Mouse (Mus musculus): Measurements from ENCODE around the gene Ankrd33b. TPM values are rescaled to one million over a fixed set of nuclear protein-coding genes. Genes with fewer than 3 reads are reported as not detected.

Ankrd33b gene
- 0.37 and 0.68 TPM in 2 replicates for polyA plus RNA-seq (2015; fragmentation: Nextera tagmentation; extraction: Ambion mirVana)

DNA sequence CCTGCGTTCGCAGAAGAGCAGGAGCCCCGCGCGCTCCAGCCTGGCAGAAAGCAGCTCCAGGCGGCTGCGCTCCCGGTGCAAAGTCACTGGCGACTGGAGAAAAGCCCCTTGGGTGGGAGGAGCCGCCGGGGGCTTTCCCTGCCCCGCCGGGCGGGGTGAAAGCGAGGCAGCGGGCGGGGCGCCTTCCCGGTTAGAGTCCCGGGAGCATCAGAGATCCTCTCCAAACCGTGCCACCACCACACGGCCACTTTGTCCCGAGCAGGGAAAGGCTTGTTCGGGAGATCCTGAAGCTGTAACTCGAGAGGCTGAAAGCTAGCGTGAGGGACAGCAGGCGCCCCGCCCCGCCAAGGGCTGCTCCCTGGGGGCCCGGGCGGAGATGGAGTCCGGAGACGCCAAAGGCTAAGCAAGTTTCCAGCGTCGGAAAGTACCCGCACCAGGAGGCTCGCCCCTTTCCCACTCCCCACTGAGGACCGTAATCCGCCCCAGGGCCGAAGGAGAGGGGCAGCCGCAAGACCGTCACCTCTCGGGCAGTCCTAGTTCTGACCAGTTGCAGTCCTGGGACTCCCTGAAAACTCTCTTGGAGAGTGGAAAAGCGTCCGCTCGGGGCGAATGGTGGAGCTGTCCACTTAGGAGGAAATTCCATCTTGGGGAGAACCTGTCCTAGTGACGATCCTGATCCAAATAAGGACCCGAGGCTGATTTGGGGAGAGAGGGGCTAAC, at the start of gene Ankrd33b:
Gene Ankrd33b (minus strand): TSS at position 246 of the 720 bp plus-strand sequence.
- Histone ChIP-seq H3K27ac (ENCODE audit: low read length) (no peak within 1 kb of the TSS), H3K27me3 (ENCODE audit: control insufficient read depth, insufficient read depth, low read depth, low read length) (peaks cover 45% of the 10 kb centered on the region), H3K4me2 (ENCODE audit: low read depth, low read length) (peak within 1 kb of the TSS; percentile 74), H3K4me3 (ENCODE audit: low read depth, low read length) (peak within 1 kb of the TSS; percentile 59), H3K36me3 (ENCODE audit: control insufficient read depth, insufficient read depth) (no peaks in the 10 kb centered on the region), H3K4me1 (ENCODE audit: control insufficient read depth, low read depth, low read length) (no peaks in the 10 kb centered on the region; the same call in 1 of the 2 replicates), H3K9me3 (replicated peaks; ENCODE audit: control insufficient read depth, low read length) (no peaks in the 10 kb centered on the region), H3K9ac (ENCODE audit: low read depth, low read length) (peak within 1 kb of the TSS; percentile 37; the same call in 1 of the 2 replicates)
- 1% methylated on average over 47 of the region's 49 CpGs for WGBS (ENCODE audit: insufficient replicate concordance)
- ATAC-seq (ENCODE audit: low read depth), result no peak

DNA sequence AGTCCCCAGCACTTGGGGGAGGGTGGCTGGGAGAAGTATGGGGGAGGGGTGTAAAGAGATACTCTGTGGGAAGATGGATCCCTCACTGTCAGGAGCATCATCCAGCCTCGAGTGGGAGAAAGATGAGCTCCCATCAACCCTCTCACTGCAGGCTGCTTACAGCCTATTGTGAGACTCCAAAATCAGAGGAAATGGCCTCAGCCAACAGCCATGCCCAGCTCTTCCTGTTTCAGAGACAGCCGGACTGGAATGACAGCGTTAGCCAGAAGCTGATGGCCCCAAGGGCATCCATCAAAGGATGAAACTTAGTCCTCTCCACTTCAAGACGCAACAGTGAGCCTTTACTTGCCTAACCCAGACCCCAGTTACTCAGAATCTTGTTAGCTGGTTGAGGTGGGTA, 47.7 kb upstream of the Ankrd33b start:
- Histone ChIP-seq H3K27ac (ENCODE audit: low read length) (no peak overlapping the region), H3K27me3 (ENCODE audit: control insufficient read depth, insufficient read depth, low read depth, low read length) (no peaks in the 10 kb centered on the region), H3K36me3 (ENCODE audit: control insufficient read depth, insufficient read depth) (no peaks in the 10 kb centered on the region), H3K9ac (ENCODE audit: low read depth, low read length) (no peak overlapping the region), H3K4me2 (ENCODE audit: low read depth, low read length) (no peak overlapping the region), H3K4me1 (ENCODE audit: control insufficient read depth, low read depth, low read length) (peaks cover 4% of the 10 kb centered on the region; the same call in 1 of the 2 replicates), H3K4me3 (ENCODE audit: low read depth, low read length) (no peak overlapping the region), H3K9me3 (replicated peaks; ENCODE audit: control insufficient read depth, low read length) (no peaks in the 10 kb centered on the region)
- WGBS (ENCODE audit: insufficient replicate concordance), result 33% methylated on average over 4 of the region's 4 CpGs
- no peak for ATAC-seq (ENCODE audit: low read depth)

DNA sequence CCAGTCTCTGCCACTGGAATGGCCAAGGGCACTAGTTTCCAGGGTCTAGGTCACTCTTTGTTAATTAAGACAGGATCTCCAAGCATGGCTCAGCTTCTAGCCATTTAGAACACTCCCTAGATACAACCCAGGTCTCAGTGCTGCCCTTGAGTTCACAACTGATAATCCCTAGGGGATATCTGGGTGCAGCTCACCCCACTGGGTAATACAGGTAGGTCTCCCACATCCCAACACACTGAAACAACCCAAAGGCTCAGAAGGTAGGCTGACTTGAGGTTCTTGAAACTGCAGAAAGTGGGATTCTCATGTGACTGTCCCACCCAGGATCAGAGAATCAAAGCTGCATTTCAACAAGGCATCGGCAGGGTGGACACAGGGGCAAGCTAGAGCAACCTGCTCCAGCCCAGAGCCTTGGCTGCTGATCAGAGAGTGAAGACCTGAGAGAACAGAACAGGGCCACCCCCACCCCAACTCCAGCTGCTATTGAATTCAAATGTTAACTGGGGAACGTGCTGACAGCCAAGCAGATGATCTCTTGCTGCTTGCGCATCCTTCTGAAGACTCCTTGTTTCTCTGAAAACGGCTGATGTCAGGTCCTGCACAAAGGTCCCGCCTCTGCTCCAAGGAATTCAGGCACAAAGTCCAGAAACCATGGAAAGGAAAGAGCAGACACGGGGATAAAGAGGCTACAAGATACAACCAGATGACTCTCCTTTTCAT, 46.8 kb upstream of the Ankrd33b start:
- WGBS (ENCODE audit: insufficient replicate concordance), result 61% methylated on average over 6 of the region's 6 CpGs
- Histone ChIP-seq H3K4me1 (ENCODE audit: control insufficient read depth, low read depth, low read length) (peaks cover 4% of the 10 kb centered on the region; the same call in 1 of the 2 replicates), H3K27ac (ENCODE audit: low read length) (no peak overlapping the region), H3K9ac (ENCODE audit: low read depth, low read length) (no peak overlapping the region), H3K36me3 (ENCODE audit: control insufficient read depth, insufficient read depth) (no peaks in the 10 kb centered on the region), H3K4me3 (ENCODE audit: low read depth, low read length) (no peak overlapping the region), H3K9me3 (replicated peaks; ENCODE audit: control insufficient read depth, low read length) (no peaks in the 10 kb centered on the region), H3K27me3 (ENCODE audit: control insufficient read depth, insufficient read depth, low read depth, low read length) (no peaks in the 10 kb centered on the region), H3K4me2 (ENCODE audit: low read depth, low read length) (no peak overlapping the region)
- no peak for ATAC-seq (ENCODE audit: low read depth)

DNA sequence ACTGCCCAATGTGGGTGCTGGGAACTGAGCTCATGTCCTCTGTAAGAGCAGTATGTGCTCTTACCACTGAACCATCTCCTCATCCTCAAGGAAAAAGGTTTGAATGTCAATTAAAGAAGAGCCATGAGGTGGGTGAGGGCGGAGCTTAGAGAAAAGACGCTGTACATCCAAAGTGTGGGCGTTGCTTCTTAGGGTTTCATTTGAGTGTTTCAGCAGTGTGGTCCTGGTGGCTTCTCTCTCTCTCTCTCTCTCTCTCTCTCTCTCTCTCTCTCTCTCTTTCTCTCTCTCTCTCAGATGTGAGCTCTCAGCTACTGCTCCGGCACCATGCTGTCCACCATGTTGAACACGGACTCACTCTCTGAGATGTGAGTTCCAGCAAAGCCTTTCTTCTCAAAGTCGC, 46.1 kb upstream of the Ankrd33b start:
- 71% methylated on average over 6 of the region's 6 CpGs for WGBS (ENCODE audit: insufficient replicate concordance)
- no peak overlapping the region for H3K4me2 ChIP-seq (ENCODE audit: low read depth, low read length)
- no peaks in the 10 kb centered on the region for H3K36me3 ChIP-seq (ENCODE audit: control insufficient read depth, insufficient read depth)
- H3K9ac ChIP-seq (ENCODE audit: low read depth, low read length), result no peak overlapping the region
- peaks cover 4% of the 10 kb centered on the region for H3K4me1 ChIP-seq (ENCODE audit: control insufficient read depth, low read depth, low read length)
- no peak for ATAC-seq (ENCODE audit: low read depth)
- H3K27ac ChIP-seq (ENCODE audit: low read length), result no peak overlapping the region
- H3K9me3 ChIP-seq (replicated peaks; ENCODE audit: control insufficient read depth, low read length), result no peaks in the 10 kb centered on the region
- no peak overlapping the region for H3K4me3 ChIP-seq (ENCODE audit: low read depth, low read length)
- H3K27me3 ChIP-seq (ENCODE audit: control insufficient read depth, insufficient read depth, low read depth, low read length), result no peaks in the 10 kb centered on the region

DNA sequence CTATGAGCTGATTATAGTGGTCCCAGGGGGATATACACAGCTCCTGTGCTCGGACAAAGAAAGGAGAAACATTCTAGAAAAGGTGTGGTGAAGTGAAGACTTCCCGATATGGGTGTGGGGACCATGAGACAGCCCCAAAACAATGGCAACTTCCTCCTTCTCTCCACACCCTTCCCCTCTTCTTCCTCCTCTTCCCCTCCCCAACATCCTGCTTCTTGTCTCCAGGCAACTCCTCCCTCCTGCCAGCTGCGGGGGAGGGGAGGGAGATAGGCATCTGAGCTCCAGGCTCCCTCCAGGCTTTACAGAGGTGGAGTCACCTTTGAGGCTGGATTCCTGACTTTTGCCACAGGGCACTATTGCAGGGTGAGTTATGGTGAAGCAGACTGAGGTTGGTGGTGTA, 45.4 kb upstream of the Ankrd33b start:
- H3K27ac ChIP-seq (ENCODE audit: low read length), result no peak overlapping the region
- H3K36me3 ChIP-seq (ENCODE audit: control insufficient read depth, insufficient read depth), result no peaks in the 10 kb centered on the region
- no peaks in the 10 kb centered on the region for H3K27me3 ChIP-seq (ENCODE audit: control insufficient read depth, insufficient read depth, low read depth, low read length)
- H3K9me3 ChIP-seq (replicated peaks; ENCODE audit: control insufficient read depth, low read length), result no peaks in the 10 kb centered on the region
- ATAC-seq (ENCODE audit: low read depth), result no peak
- no peak overlapping the region for H3K9ac ChIP-seq (ENCODE audit: low read depth, low read length)
- H3K4me3 ChIP-seq (ENCODE audit: low read depth, low read length), result no peak overlapping the region
- WGBS (ENCODE audit: insufficient replicate concordance), result 14% methylated on average over 3 of the region's 3 CpGs
- peaks cover 1% of the 10 kb centered on the region for H3K4me1 ChIP-seq (ENCODE audit: control insufficient read depth, low read depth, low read length)
- H3K4me2 ChIP-seq (ENCODE audit: low read depth, low read length), result no peak overlapping the region

DNA sequence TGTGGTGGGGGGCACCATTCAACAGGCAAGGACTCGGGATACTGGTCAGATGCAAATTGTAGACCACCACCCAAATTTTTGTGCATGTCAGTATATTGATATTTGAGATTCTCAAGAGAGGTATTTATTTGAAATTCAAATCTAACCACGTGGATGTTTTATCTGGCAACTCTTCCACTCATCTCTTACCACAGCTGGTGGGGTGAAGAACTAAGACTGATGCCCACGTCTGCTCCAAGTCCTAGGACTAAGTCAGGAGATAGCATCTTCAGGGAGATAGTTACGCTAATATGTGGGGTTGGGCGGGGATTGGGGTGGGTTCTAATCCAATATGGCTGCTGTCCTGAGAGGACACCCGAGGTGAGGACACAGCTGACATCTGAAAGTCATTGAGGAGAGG, 44.9 kb upstream of the Ankrd33b start:
- H3K4me1 ChIP-seq (ENCODE audit: control insufficient read depth, low read depth, low read length), result no peaks in the 10 kb centered on the region; the same call in 1 of the 2 replicates
- WGBS (ENCODE audit: insufficient replicate concordance), result 43% methylated on average over 6 of the region's 6 CpGs
- ATAC-seq (ENCODE audit: low read depth), result no peak
- no peak overlapping the region for H3K27ac ChIP-seq (ENCODE audit: low read length)
- H3K27me3 ChIP-seq (ENCODE audit: control insufficient read depth, insufficient read depth, low read depth, low read length), result no peaks in the 10 kb centered on the region
- H3K4me2 ChIP-seq (ENCODE audit: low read depth, low read length), result no peak overlapping the region
- no peak overlapping the region for H3K9ac ChIP-seq (ENCODE audit: low read depth, low read length)
- no peaks in the 10 kb centered on the region for H3K9me3 ChIP-seq (replicated peaks; ENCODE audit: control insufficient read depth, low read length)
- H3K4me3 ChIP-seq (ENCODE audit: low read depth, low read length), result no peak overlapping the region
- no peaks in the 10 kb centered on the region for H3K36me3 ChIP-seq (ENCODE audit: control insufficient read depth, insufficient read depth)

DNA sequence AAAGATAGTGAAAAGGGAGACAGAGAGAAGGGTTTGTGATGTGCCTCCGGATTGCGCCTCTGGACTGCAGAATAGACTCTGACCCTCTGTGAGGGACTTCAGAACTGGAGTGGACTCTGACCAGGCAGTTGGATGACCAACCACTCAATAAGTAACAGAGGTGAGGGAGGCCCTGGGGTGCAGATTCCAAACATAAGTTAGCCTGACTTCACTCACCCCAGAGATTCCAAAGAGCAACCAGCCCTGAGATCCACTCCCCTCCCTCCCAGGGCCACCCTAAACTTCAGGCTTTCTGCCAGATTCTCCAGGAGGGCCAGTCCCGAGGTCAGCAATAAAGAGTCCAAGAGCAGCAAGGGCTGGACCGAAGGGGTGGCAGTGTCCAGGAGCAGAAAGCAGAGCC, 40.0 kb upstream of the Ankrd33b start:
- ATAC-seq (ENCODE audit: low read depth), result peak; percentile 88
- Histone ChIP-seq H3K4me1 (ENCODE audit: control insufficient read depth, low read depth, low read length) (no peaks in the 10 kb centered on the region; the same call in 1 of the 2 replicates), H3K27me3 (ENCODE audit: control insufficient read depth, insufficient read depth, low read depth, low read length) (no peaks in the 10 kb centered on the region), H3K4me2 (ENCODE audit: low read depth, low read length) (no peak overlapping the region), H3K4me3 (ENCODE audit: low read depth, low read length) (no peak overlapping the region), H3K27ac (ENCODE audit: low read length) (peak overlapping the region; percentile 69), H3K9me3 (replicated peaks; ENCODE audit: control insufficient read depth, low read length) (no peaks in the 10 kb centered on the region), H3K9ac (ENCODE audit: low read depth, low read length) (no peak overlapping the region), H3K36me3 (ENCODE audit: control insufficient read depth, insufficient read depth) (no peaks in the 10 kb centered on the region)
- 53% methylated on average over 4 of the region's 4 CpGs for WGBS (ENCODE audit: insufficient replicate concordance)

DNA sequence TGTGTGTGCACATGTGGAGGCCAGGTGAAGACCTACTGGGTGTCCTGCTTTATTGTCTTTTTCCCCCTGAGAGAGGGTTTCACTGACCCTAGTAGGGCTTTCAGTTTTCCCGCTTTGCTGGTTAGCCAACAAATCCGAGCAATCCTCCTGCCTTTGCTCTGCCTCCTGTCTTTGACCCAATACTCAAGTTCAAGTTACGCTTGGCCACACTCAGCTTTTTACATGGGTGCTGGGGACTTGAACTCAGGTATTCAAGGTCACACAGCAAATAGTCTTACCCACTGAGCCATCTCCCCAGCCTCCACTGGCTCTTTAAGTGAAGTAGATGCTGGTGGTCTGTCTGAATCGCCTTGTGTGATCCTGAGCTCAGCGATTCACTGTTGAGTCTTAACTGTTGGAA, 39.4 kb upstream of the Ankrd33b start:
- Histone ChIP-seq H3K9ac (ENCODE audit: low read depth, low read length) (no peak overlapping the region), H3K4me1 (ENCODE audit: control insufficient read depth, low read depth, low read length) (no peaks in the 10 kb centered on the region; the same call in 1 of the 2 replicates), H3K36me3 (ENCODE audit: control insufficient read depth, insufficient read depth) (no peaks in the 10 kb centered on the region), H3K27ac (ENCODE audit: low read length) (peak overlapping the region; percentile 67), H3K27me3 (ENCODE audit: control insufficient read depth, insufficient read depth, low read depth, low read length) (no peaks in the 10 kb centered on the region), H3K9me3 (replicated peaks; ENCODE audit: control insufficient read depth, low read length) (no peaks in the 10 kb centered on the region), H3K4me2 (ENCODE audit: low read depth, low read length) (no peak overlapping the region), H3K4me3 (ENCODE audit: low read depth, low read length) (no peak overlapping the region)
- ATAC-seq (ENCODE audit: low read depth), result no peak
- 52% methylated on average over 5 of the region's 5 CpGs for WGBS (ENCODE audit: insufficient replicate concordance)

DNA sequence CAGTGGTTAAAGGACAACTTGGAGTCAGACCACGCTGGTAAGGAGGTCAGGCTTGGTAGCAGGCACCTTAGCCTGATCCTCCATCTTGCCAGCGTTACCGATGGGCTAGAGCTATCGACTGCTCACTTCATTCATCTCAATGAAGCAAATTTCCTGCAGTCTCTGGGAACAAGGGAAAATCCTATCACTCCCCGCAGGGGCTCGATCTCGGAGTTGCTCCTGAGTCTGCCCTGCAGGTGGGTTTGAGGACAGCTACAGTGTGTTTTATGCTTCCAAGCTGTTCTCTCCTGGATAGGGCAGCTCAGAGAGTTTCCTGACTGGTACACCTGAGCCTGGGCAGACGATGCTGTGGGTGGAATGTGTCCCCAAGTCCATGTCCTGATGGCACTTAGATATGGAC, 36.8 kb upstream of the Ankrd33b start:
- no peak overlapping the region for H3K9ac ChIP-seq (ENCODE audit: low read depth, low read length)
- H3K4me1 ChIP-seq (ENCODE audit: control insufficient read depth, low read depth, low read length), result no peaks in the 10 kb centered on the region; the same call in 1 of the 2 replicates
- H3K36me3 ChIP-seq (ENCODE audit: control insufficient read depth, insufficient read depth), result no peaks in the 10 kb centered on the region
- no peak overlapping the region for H3K4me3 ChIP-seq (ENCODE audit: low read depth, low read length)
- H3K27me3 ChIP-seq (ENCODE audit: control insufficient read depth, insufficient read depth, low read depth, low read length), result no peaks in the 10 kb centered on the region
- ATAC-seq (ENCODE audit: low read depth), result no peak
- no peak overlapping the region for H3K4me2 ChIP-seq (ENCODE audit: low read depth, low read length)
- no peak overlapping the region for H3K27ac ChIP-seq (ENCODE audit: low read length)
- 68% methylated on average over 8 of the region's 8 CpGs for WGBS (ENCODE audit: insufficient replicate concordance)
- H3K9me3 ChIP-seq (replicated peaks; ENCODE audit: control insufficient read depth, low read length), result no peaks in the 10 kb centered on the region
